Mouse (Mus musculus) liver, embryonic 11.5 days (tissue): ENCODE measurements around the gene Tiam1. TPM values are rescaled to one million over a fixed set of nuclear protein-coding genes. Genes with fewer than 3 reads are reported as not detected.

ENCODE experiments used
- ATAC-seq: fragments of 200-750 bp; cut with Nextera tagmentation; replicated peaks from 2 replicates; pipeline ENCODE4 v1.8.0; 2017; ENCODE audit warnings: moderate number of reproducible peaks, mild to moderate bottlenecking, moderate TSS enrichment, moderate library complexity; ENCODE audit not compliant: low FRiP score
- DNase-seq: peaks from one replicate; pipeline ENCODE4 v3.0.0-alpha.2; 2017; ENCODE audit warnings: low spot score
- H3K27ac ChIP-seq: fragments of 300-500 bp; sonication (generic); 2 replicates; pipeline ENCODE4 v1.5.1; 2014; ENCODE audit warnings: mild to moderate bottlenecking, low read depth, low read length, control low read depth
- H3K27me3 ChIP-seq: fragments of 300-500 bp; sonication (generic); replicated peaks from 2 replicates; pipeline ENCODE4 v1.6.1; 2014; ENCODE audit warnings: low read length, mixed read lengths; ENCODE audit not compliant: control insufficient read depth, insufficient read depth
- H3K36me3 ChIP-seq: fragments of 300-500 bp; sonication (generic); 2 replicates; pipeline ENCODE4 v1.6.1; 2014; ENCODE audit warnings: mild to moderate bottlenecking, low read length, moderate library complexity, mixed read lengths; ENCODE audit not compliant: control insufficient read depth, insufficient read depth
- H3K4me1 ChIP-seq: fragments of 300-500 bp; sonication (generic); replicated peaks from 2 replicates; pipeline ENCODE4 v1.6.1; 2014; ENCODE audit warnings: low read length, mixed read lengths; ENCODE audit not compliant: control insufficient read depth, insufficient read depth
- H3K4me2 ChIP-seq: fragments of 300-500 bp; sonication (generic); 2 replicates; pipeline ENCODE4 v1.6.1; 2014; ENCODE audit warnings: mild to moderate bottlenecking, control low read depth, moderate library complexity
- H3K4me3 ChIP-seq: fragments of 300-500 bp; sonication (generic); 2 replicates; pipeline ENCODE4 v1.5.1; 2014; ENCODE audit warnings: low read depth, low read length, control low read depth
- H3K9ac ChIP-seq: fragments of 300-500 bp; sonication (generic); 2 replicates; pipeline ENCODE4 v1.6.1; 2014; ENCODE audit warnings: low read depth, low read length, control low read depth
- H3K9me3 ChIP-seq: fragments of 300-500 bp; sonication (generic); 2 replicates; pipeline ENCODE4 v1.6.1; 2016; ENCODE audit warnings: low read length, inconsistent platforms, mixed read lengths; ENCODE audit not compliant: control insufficient read depth
- WGBS: fragments of 180-500 bp; shearing (Covaris S2); extraction: QIAGEN DNeasy Blood & Tissue Kit; methylation state at CpG from one replicate; pipeline ENCODE4 v1.1.7; 2014; 5-methylcytosine and 5-hydroxymethylcytosine counted together
- polyA plus RNA-seq: library from polyadenylated mRNA; unstranded; fragments of >200 nt; fragmentation: Nextera tagmentation; extraction: Ambion mirVana; gene quantifications from 2 replicates; pipeline ENCODE4 v1.2.1, GENCODE M21; 2014

Gene Tiam1
- polyA plus RNA-seq, 1 experiment from 2014 or later: 17.2 TPM

DNA sequence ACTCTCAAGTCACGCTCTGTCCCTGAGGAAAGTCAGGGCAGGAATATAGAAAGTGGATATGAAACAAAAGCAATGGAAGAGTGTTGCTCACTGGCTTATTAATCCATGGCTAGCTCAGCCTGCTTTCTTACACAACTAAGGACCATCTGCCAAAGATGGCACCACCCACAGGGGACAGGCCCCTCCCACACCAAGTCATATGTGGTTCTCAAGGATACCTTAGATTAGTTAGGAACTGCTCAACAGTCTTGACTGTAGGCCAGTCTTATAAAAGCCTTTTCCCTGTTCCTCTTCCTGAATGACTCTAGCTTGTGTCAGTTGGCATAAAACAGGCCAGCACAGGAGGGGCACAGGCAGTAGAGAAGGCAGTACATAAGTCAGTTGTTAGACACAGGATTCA lies 51.7 kb downstream of the Tiam1 start:
- Histone ChIP-seq H3K9ac (no peak overlapping the region), H3K4me1 (peaks cover 11% of the 10 kb centered on the region; the same call in 1 of the 2 replicates), H3K36me3 (no peaks in the 10 kb centered on the region), H3K27me3 (no peaks in the 10 kb centered on the region), H3K9me3 (no peaks in the 10 kb centered on the region), H3K4me2 (no peak overlapping the region), H3K27ac (no peak overlapping the region), H3K4me3 (no peak overlapping the region)
- ATAC-seq (no peak), DNase-seq (no peak)
- 80% methylated on average over 1 of the region's 1 CpGs for WGBS

DNA sequence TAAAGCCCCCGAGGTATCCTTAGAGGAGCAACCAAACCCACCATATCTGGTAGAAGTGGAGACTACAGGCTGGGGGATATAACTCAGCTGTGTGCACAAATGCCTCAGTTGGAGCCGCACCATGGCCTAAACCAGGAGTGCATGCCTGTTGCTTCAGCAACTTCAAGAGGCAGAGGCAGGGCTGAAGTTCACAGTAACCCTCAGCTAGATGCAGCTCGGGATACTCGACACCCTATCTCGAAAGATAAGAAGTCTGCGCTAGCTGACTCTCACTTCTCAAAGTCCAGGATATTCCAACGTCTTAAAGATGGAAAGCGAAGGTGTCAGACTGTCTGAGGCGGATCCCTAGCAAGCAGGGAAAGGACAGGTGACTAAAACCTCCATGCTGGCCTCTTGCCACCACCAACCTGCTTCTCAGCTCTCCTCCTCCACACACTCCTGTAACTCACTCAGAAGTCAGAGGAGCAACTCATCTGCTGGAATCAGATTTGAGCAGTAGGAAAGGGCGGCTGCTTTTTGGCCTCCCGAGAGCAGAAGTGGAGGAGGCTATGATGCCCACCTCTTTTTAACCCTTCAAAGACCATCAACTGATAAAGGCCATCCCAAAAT lies 52.4 kb downstream of the Tiam1 start:
- no peaks in the 10 kb centered on the region for H3K36me3 ChIP-seq
- H3K27ac ChIP-seq: no peak overlapping the region
- WGBS: 33% methylated on average over 11 of the region's 11 CpGs
- H3K4me3 ChIP-seq: no peak overlapping the region
- no peak overlapping the region for H3K9ac ChIP-seq
- H3K4me2 ChIP-seq: no peak overlapping the region
- no peak for DNase-seq
- no peak for ATAC-seq
- peaks cover 11% of the 10 kb centered on the region; the same call in 1 of the 2 replicates for H3K4me1 ChIP-seq
- H3K27me3 ChIP-seq: no peaks in the 10 kb centered on the region
- no peaks in the 10 kb centered on the region for H3K9me3 ChIP-seq

DNA sequence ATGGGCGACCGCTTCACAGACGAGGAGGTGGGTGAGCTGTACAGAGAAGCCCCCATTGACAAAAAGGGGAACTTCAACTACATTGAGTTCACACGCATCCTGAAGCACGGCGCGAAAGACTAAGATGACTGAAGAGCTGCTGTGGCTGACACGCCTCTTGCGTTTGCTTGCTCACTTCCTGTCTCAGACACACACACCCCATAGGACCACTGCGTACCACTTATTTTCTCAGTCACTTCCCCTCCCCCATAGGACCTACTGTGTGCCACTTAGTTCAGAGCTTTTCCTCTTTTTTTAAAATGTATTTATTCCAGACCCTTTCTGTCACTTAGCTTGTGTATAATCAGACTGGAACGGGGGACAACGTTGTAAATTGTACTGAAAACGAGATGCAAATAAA lies 53.2 kb downstream of the Tiam1 start:
- H3K4me1 ChIP-seq: peaks cover 10% of the 10 kb centered on the region; the same call in 1 of the 2 replicates
- H3K9ac ChIP-seq: no peak overlapping the region
- H3K36me3 ChIP-seq: no peaks in the 10 kb centered on the region
- no peak for DNase-seq
- H3K27ac ChIP-seq: no peak overlapping the region
- H3K9me3 ChIP-seq: no peaks in the 10 kb centered on the region
- H3K4me2 ChIP-seq: no peak overlapping the region
- no peak overlapping the region for H3K4me3 ChIP-seq
- no peak for ATAC-seq
- WGBS: 64% methylated on average over 13 of the region's 13 CpGs
- H3K27me3 ChIP-seq: no peaks in the 10 kb centered on the region

DNA sequence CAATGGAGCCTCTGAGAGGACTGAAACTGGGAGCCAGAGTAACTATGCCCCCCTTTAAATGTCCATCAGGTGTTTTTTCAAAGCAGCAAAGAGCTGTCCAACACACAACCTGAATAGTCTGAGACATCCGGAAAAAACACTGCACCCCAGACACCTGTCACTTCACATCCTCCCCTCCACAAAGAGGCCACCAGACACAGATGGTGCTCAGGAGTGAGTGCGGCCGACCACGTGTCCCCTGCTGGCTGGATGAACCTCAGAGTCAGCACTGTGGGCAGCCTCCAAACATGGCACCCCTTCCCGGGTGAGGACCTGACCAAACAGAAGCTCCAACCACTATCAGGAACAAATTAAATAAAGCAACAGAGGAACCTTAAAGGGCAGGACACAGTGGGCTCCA lies 56.3 kb downstream of the Tiam1 start:
- Histone ChIP-seq H3K9me3 (no peaks in the 10 kb centered on the region), H3K27me3 (no peaks in the 10 kb centered on the region), H3K4me2 (no peak overlapping the region), H3K9ac (no peak overlapping the region), H3K27ac (no peak overlapping the region), H3K36me3 (no peaks in the 10 kb centered on the region), H3K4me3 (no peak overlapping the region), H3K4me1 (peaks cover 7% of the 10 kb centered on the region; the same call in 1 of the 2 replicates)
- ATAC-seq (no peak), DNase-seq (no peak)
- 81% methylated on average over 5 of the region's 5 CpGs for WGBS

DNA sequence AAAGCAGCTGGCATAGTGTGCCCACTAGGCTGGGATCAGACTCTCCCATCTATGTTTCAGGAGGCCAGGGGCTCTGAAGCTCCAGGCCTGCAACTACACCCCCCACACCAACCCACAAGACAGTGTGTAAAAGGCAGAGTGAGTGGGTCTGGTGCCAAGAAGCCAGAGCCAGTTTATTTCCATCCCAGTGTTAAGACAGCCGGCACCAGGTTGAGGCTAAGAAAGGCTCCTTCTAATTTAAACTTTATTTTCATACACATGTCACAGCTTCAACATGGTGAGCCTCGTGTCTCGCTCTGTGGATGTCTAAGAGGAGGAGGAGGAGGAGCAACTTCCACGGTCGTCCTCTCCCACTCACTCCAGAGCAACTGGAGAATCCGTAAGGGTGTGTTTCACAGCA lies 57.5 kb downstream of the Tiam1 start:
- Histone ChIP-seq H3K27ac (no peak overlapping the region), H3K9me3 (no peaks in the 10 kb centered on the region), H3K9ac (no peak overlapping the region), H3K27me3 (no peaks in the 10 kb centered on the region), H3K4me3 (no peak overlapping the region), H3K4me1 (0 out of 2 replicates have a peak, but pooled peaks cover under 1% of the 10 kb centered on the region), H3K4me2 (no peak overlapping the region), H3K36me3 (no peaks in the 10 kb centered on the region)
- DNase-seq (no peak), ATAC-seq (no peak)
- 86% methylated on average over 6 of the region's 6 CpGs for WGBS

DNA sequence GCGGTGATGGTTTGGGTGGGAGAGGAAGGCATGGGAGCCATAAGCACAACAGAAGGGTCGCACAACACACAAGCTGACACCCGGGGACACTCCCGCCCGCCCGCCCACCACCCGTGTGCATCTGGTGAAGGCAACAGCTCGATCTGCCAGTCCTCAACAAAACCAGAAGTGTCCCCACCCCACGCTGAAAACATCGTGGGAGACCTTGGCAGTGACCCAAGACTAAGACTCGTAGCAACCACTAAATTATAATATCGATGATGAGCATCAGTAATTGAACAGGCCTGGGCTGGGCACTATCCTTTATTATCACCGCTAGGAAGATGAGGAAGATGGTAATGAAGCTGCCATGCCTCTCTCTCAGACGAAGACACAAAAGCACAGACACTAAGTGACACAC lies 58.0 kb downstream of the Tiam1 start:
- no peak for DNase-seq
- Histone ChIP-seq H3K27ac (no peak overlapping the region), H3K9me3 (no peaks in the 10 kb centered on the region), H3K4me1 (no peaks in the 10 kb centered on the region), H3K9ac (no peak overlapping the region), H3K36me3 (no peaks in the 10 kb centered on the region), H3K4me3 (no peak overlapping the region), H3K4me2 (no peak overlapping the region), H3K27me3 (no peaks in the 10 kb centered on the region)
- WGBS: 85% methylated on average over 14 of the region's 14 CpGs
- ATAC-seq: no peak

DNA sequence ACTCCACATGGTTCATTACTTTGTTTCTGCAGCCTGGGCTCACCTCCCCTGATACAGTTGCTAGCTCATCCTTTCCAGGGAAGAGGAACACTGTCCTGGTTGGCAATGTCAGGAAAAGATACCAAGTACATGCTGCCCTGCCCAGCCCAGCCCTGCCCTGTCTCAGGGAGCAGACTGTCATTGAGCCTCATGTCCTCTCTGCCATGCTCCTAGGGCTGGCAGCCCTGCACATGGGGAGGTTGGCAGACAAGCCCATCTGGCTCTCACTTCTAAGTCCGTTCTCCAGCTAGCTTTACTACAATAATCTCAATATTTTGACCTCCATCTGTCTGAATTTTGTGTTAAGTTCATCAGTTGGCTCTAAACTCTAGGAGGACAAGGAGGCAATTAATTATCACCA lies 62.4 kb downstream of the Tiam1 start:
- H3K27ac ChIP-seq: no peak overlapping the region
- H3K27me3 ChIP-seq: no peaks in the 10 kb centered on the region
- H3K9ac ChIP-seq: no peak overlapping the region
- H3K4me2 ChIP-seq: no peak overlapping the region
- H3K4me3 ChIP-seq: no peak overlapping the region
- no peaks in the 10 kb centered on the region for H3K4me1 ChIP-seq
- no peaks in the 10 kb centered on the region for H3K9me3 ChIP-seq
- ATAC-seq (no peak), DNase-seq (no peak)
- no peaks in the 10 kb centered on the region for H3K36me3 ChIP-seq
- WGBS: 77% methylated on average over 1 of the region's 1 CpGs

DNA sequence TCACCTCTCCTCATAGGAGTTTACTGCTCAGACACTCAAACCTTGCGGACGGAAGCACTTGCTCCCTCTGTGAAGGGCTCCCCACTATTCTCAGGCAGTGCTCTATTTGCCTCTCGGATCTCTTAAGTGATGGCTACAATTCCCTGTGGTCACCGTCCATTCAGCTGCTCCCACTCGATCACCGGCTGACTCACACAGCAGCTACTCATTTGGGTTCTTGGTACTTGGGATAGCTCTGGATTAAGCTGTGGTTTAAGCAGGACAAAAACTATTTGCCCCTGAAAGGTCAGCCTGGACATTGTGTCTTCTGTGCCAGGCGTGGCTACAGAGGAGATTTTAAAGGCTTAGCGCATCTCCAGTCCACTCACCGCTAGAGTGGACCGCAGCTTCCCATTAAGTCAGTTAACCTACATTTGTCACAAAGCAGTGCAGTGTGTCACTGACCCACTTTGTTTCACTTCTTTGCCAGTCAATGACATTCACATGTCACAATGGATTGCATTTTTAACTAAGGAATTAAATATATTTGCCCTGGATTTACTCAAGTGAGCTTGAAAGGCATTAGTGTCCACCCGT lies 64.7 kb downstream of the Tiam1 start:
- 89% methylated on average over 11 of the region's 11 CpGs for WGBS

DNA sequence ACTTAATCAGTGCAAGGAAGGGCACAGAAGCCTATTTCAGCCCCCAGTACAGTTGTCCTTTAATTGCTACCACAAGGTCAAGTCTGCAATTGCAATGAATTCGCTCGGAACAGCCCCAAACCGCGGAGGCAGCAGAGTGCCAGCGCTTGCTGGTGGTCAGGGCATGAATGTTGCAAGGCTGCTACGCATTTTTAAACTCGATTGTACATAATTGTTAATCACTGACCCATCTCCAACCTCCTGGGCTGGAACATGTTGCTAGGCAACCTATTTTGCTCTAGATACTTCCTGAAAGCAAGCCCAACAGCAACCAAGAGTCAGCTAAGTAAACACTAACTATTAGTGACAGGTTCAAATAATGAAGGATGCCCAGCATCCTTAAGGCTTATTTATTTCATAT lies 70.1 kb downstream of the Tiam1 start:
- ATAC-seq (no peak), DNase-seq (no peak)
- no peaks in the 10 kb centered on the region for H3K27me3 ChIP-seq
- 73% methylated on average over 7 of the region's 7 CpGs for WGBS
- no peak overlapping the region for H3K4me3 ChIP-seq
- H3K4me2 ChIP-seq: no peak overlapping the region
- no peak overlapping the region for H3K9ac ChIP-seq
- no peak overlapping the region for H3K27ac ChIP-seq
- H3K4me1 ChIP-seq: peaks cover 22% of the 10 kb centered on the region
- H3K9me3 ChIP-seq: no peaks in the 10 kb centered on the region
- H3K36me3 ChIP-seq: no peaks in the 10 kb centered on the region

More for the DNA sequence above, 64.7 kb downstream of the Tiam1 start:
- ATAC-seq (no peak), DNase-seq (no peak)
- H3K27ac ChIP-seq: no peak overlapping the region
- H3K27me3 ChIP-seq: no peaks in the 10 kb centered on the region
- no peaks in the 10 kb centered on the region for H3K9me3 ChIP-seq
- H3K4me3 ChIP-seq: no peak overlapping the region
- no peak overlapping the region for H3K9ac ChIP-seq
- no peak overlapping the region for H3K4me2 ChIP-seq
- no peaks in the 10 kb centered on the region for H3K36me3 ChIP-seq
- H3K4me1 ChIP-seq: peaks cover 5% of the 10 kb centered on the region
